Comparison of ENCODE assay signal across 8 mouse cellular contexts in genomic region chr15:77955440-77956403, GRCm38 (mm10). TPM values are rescaled to one million over a fixed set of nuclear protein-coding genes. Genes with fewer than 3 reads are reported as not detected.
DNase-seq lines count a peak whose midpoint lies in the region; ATAC-seq lines count a peak whose summit lies in the region.

No protein-coding gene starts in this region.

- H3K9me3 ChIP-seq in heart, embryonic 11.5 days (replicated peaks; ENCODE audit: control insufficient read depth, low read length), result no peaks in the 10 kb centered on the region
- no peaks in the 10 kb centered on the region for H3K9me3 ChIP-seq in hindbrain, embryonic 14.5 days (ENCODE audit: control insufficient read depth, low read length)
- no peaks in the 10 kb centered on the region for H3K9me3 ChIP-seq in stomach, embryonic 15.5 days

- H3K4me3 ChIP-seq in heart, embryonic 11.5 days (ENCODE audit: low read depth, low read length), result peak overlapping the region; percentile 55
- H3K4me3 ChIP-seq in hindbrain, embryonic 14.5 days (replicated peaks; ENCODE audit: low read length), result peak overlapping the region; percentile 50
- H3K4me3 ChIP-seq in stomach, embryonic 15.5 days (replicated peaks), result peak overlapping the region; percentile 55

- WGBS in heart, embryonic 11.5 days (ENCODE audit: insufficient replicate concordance), result 9% methylated on average over 52 of the region's 52 CpGs
- 8% methylated on average over 52 of the region's 52 CpGs for WGBS in hindbrain, embryonic 14.5 days
- 9% methylated on average over 52 of the region's 52 CpGs for WGBS in stomach, embryonic 15.5 days

- 0 out of 2 replicates have a peak, but pooled peaks have one; percentile 11 for ATAC-seq in heart, embryonic 11.5 days (replicated peaks; ENCODE audit: insufficient number of reproducible peaks, low FRiP score, low TSS enrichment)
- ATAC-seq in hindbrain, embryonic 14.5 days (ENCODE audit: low FRiP score), result peak; percentile 41
- 0 out of 2 replicates have a peak, but pooled peaks have one; percentile 2 for ATAC-seq in megakaryocyte, adult 5-6 weeks (ENCODE audit: poor library complexity, severe bottlenecking)
- peak; percentile 9; the same call in 1 of the 2 replicates for ATAC-seq in stomach, embryonic 15.5 days (ENCODE audit: insufficient read depth, low FRiP score, low read depth)
- ATAC-seq in inflammation-experienced regulatory T-cells, adult 6 months, result no peak

- peaks cover 12% of the 10 kb centered on the region for H3K4me1 ChIP-seq in heart, embryonic 11.5 days (ENCODE audit: control insufficient read depth, insufficient read depth, low read length)
- H3K4me1 ChIP-seq in hindbrain, embryonic 14.5 days (replicated peaks; ENCODE audit: control insufficient read depth, insufficient read depth, low read length), result peaks cover 24% of the 10 kb centered on the region
- peaks cover 19% of the 10 kb centered on the region for H3K4me1 ChIP-seq in stomach, embryonic 15.5 days

- H3K27ac ChIP-seq in heart, embryonic 11.5 days (ENCODE audit: low read depth, low read length), result no peak overlapping the region
- H3K27ac ChIP-seq in hindbrain, embryonic 14.5 days, result peak overlapping the region; percentile 20; the same call in 1 of the 2 replicates
- H3K27ac ChIP-seq in stomach, embryonic 15.5 days, result no peak overlapping the region

- H3K4me2 ChIP-seq in heart, embryonic 11.5 days, result peak overlapping the region; percentile 88
- peak overlapping the region; percentile 94 for H3K4me2 ChIP-seq in hindbrain, embryonic 14.5 days (replicated peaks)
- H3K4me2 ChIP-seq in stomach, embryonic 15.5 days, result peak overlapping the region; percentile 91

- peak overlapping the region; percentile 24; the same call in 1 of the 2 replicates for H3K9ac ChIP-seq in heart, embryonic 11.5 days (ENCODE audit: low read depth, low read length)
- peak overlapping the region; percentile 73 for H3K9ac ChIP-seq in hindbrain, embryonic 14.5 days
- H3K9ac ChIP-seq in stomach, embryonic 15.5 days, result peak overlapping the region; percentile 29; the same call in 1 of the 2 replicates

- peaks cover 18% of the 10 kb centered on the region for H3K36me3 ChIP-seq in heart, embryonic 11.5 days (ENCODE audit: control insufficient read depth, insufficient read depth, low read length)
- H3K36me3 ChIP-seq in hindbrain, embryonic 14.5 days (replicated peaks; ENCODE audit: control insufficient read depth, insufficient read depth), result peaks cover 55% of the 10 kb centered on the region
- peaks cover 22% of the 10 kb centered on the region for H3K36me3 ChIP-seq in stomach, embryonic 15.5 days

- H3K27me3 ChIP-seq in heart, embryonic 11.5 days (ENCODE audit: control insufficient read depth, insufficient read depth, low read length), result peaks cover 17% of the 10 kb centered on the region
- no peaks in the 10 kb centered on the region for H3K27me3 ChIP-seq in hindbrain, embryonic 14.5 days (ENCODE audit: control insufficient read depth, insufficient read depth, low read length)
- peaks cover 12% of the 10 kb centered on the region for H3K27me3 ChIP-seq in stomach, embryonic 15.5 days (replicated peaks)

- no peak for DNase-seq in heart, adult 11 months
- peak; percentile 28 for DNase-seq in ES-CJ7 (ENCODE audit: low read depth, low spot score)
- DNase-seq in cerebellum, postnatal 36 days, result peak; percentile 50 to 60
- DNase-seq in hindbrain, embryonic 14.5 days (ENCODE audit: low spot score), result no peak

RNA-seq across cellular contexts. Expression of gene Foxred2, which starts 0.8 kb away (rescaled TPM):
- 1.2 and 1.7 TPM in 2 replicates for polyA plus RNA-seq in heart, embryonic 11.5 days (2014; fragmentation: Nextera tagmentation; extraction: Ambion mirVana)
- polyA plus RNA-seq in hindbrain, embryonic 14.5 days (2014; fragmentation: Nextera tagmentation; extraction: Ambion mirVana), result 10.7 and 10.8 TPM in 2 replicates
- total RNA-seq in megakaryocyte, adult 5-6 weeks (2015), result 30.7 and 38.2 TPM in 2 replicates
- 30.2 and 31.5 TPM in 2 replicates for total RNA-seq in megakaryocyte, adult 5-6 weeks (2017)
- 3.1 and 3.7 TPM in 2 replicates for polyA plus RNA-seq in stomach, embryonic 15.5 days (2015; fragmentation: Nextera tagmentation; extraction: Ambion mirVana)
- 1 to 10 TPM; 1.5 to 4.6 (median 2.5) TPM for polyA plus RNA-seq in inflammation-experienced regulatory T-cells, adult 6 months (2017; shearing (Covaris generic))

RNA-seq across cellular contexts. Expression of gene Eif3d, which starts 14.9 kb away (rescaled TPM):
- polyA plus RNA-seq in heart, embryonic 11.5 days (2014; fragmentation: Nextera tagmentation; extraction: Ambion mirVana), result 188 TPM in 2 replicates
- polyA plus RNA-seq in hindbrain, embryonic 14.5 days (2014; fragmentation: Nextera tagmentation; extraction: Ambion mirVana), result 167 and 177 TPM in 2 replicates
- total RNA-seq in megakaryocyte, adult 5-6 weeks (2015), result 106 and 126 TPM in 2 replicates
- total RNA-seq in megakaryocyte, adult 5-6 weeks (2017), result 135 and 144 TPM in 2 replicates
- 193 and 199 TPM in 2 replicates for polyA plus RNA-seq in stomach, embryonic 15.5 days (2015; fragmentation: Nextera tagmentation; extraction: Ambion mirVana)
- polyA plus RNA-seq in inflammation-experienced regulatory T-cells, adult 6 months (2017; shearing (Covaris generic)), result 100 to 1,000 TPM; 129 to 182 (median 175) TPM

RNA-seq across cellular contexts. Expression of gene Txn2, which starts 26.9 kb away (rescaled TPM):
- 284 and 293 TPM in 2 replicates for polyA plus RNA-seq in heart, embryonic 11.5 days (2014; fragmentation: Nextera tagmentation; extraction: Ambion mirVana)
- 207 and 216 TPM in 2 replicates for polyA plus RNA-seq in hindbrain, embryonic 14.5 days (2014; fragmentation: Nextera tagmentation; extraction: Ambion mirVana)
- 162 and 187 TPM in 2 replicates for total RNA-seq in megakaryocyte, adult 5-6 weeks (2015)
- total RNA-seq in megakaryocyte, adult 5-6 weeks (2017), result 23.2 and 39.4 TPM in 2 replicates
- 259 and 260 TPM in 2 replicates for polyA plus RNA-seq in stomach, embryonic 15.5 days (2015; fragmentation: Nextera tagmentation; extraction: Ambion mirVana)
- polyA plus RNA-seq in inflammation-experienced regulatory T-cells, adult 6 months (2017; shearing (Covaris generic)), result 100 to 1,000 TPM; 178 to 243 (median 221) TPM

Comparison
In these comparisons a context has a peak if more than half of its experiments do, and no peak if none do; other contexts are left out.
1. DNase-seq: peak in ES-CJ7 (single experiment) and cerebellum, postnatal 36 days (2 of 2); none in heart, adult 11 months (single experiment) and hindbrain, embryonic 14.5 days (single experiment).
2. Peak in every context shown above with its lines, with median percentiles within 50 percentile points of each other: H3K4me2 ChIP-seq, H3K4me3 ChIP-seq and H3K9ac ChIP-seq.